Mouse (Mus musculus) forebrain, postnatal 0 days (tissue): ENCODE data around the gene Slc2a13. TPM values are rescaled to one million over a fixed set of nuclear protein-coding genes. Genes with fewer than 3 reads are reported as not detected.

Experiments used
- ATAC-seq: fragments of 200-750 bp; cut with Nextera tagmentation; 2 replicates; pipeline ENCODE4 v1.8.0; 2017; ENCODE audit warnings: mild to moderate bottlenecking, moderate library complexity
- DNase-seq: peaks from one replicate; pipeline ENCODE4 v3.0.0-alpha.2; 2015
- H3K27ac ChIP-seq: fragments of 300-500 bp; sonication (generic); 2 replicates; pipeline ENCODE4 v1.5.1; 2014; ENCODE audit warnings: low read depth, mild to moderate bottlenecking, antibody characterized with exemption, low read length, moderate library complexity, mixed read lengths
- H3K27me3 ChIP-seq: fragments of 300-500 bp; sonication (generic); 2 replicates; pipeline ENCODE4 v1.6.1; 2014; ENCODE audit warnings: mild to moderate bottlenecking, low read length, mixed read lengths; ENCODE audit not compliant: insufficient read depth
- H3K36me3 ChIP-seq: fragments of 300-500 bp; sonication (generic); 2 replicates; pipeline ENCODE4 v1.6.1; 2014; ENCODE audit warnings: mild to moderate bottlenecking, moderate library complexity; ENCODE audit not compliant: insufficient read depth
- H3K4me1 ChIP-seq: fragments of 300-500 bp; sonication (generic); 2 replicates; pipeline ENCODE4 v1.6.1; 2014; ENCODE audit warnings: antibody characterized with exemption; ENCODE audit not compliant: insufficient read depth
- H3K4me2 ChIP-seq: fragments of 300-500 bp; sonication (generic); 2 replicates; pipeline ENCODE4 v1.6.1; 2014; ENCODE audit warnings: low read depth, mild to moderate bottlenecking, moderate library complexity
- H3K4me3 ChIP-seq: fragments of 300-500 bp; sonication (generic); 2 replicates; pipeline ENCODE4 v1.5.1; 2014; ENCODE audit warnings: low read depth, low read length, mixed read lengths
- H3K9ac ChIP-seq: fragments of 300-500 bp; sonication (generic); 2 replicates; pipeline ENCODE4 v1.6.1; 2014; ENCODE audit warnings: mild to moderate bottlenecking
- H3K9me3 ChIP-seq: fragments of 300-500 bp; sonication (generic); 2 replicates; pipeline ENCODE4 v1.6.1; 2016; ENCODE audit warnings: low read length
- CTCF ChIP-seq: sonication (generic); IDR thresholded peaks from 2 replicates; pipeline ENCODE4 v1.5.1; 2016; ENCODE audit warnings: antibody characterized with exemption, control low read depth, low read depth
- WGBS: fragments of 180-500 bp; shearing (Covaris S2); extraction: QIAGEN DNeasy Blood & Tissue Kit; methylation state at CpG from one replicate; pipeline ENCODE4 v1.1.7; 2014; 5-methylcytosine and 5-hydroxymethylcytosine counted together
- polyA plus RNA-seq: library from polyadenylated mRNA; unstranded; fragments of >200 nt; fragmentation: Nextera tagmentation; extraction: Ambion mirVana; gene quantifications from 2 replicates; pipeline ENCODE4 v1.2.1, GENCODE M21; 2015
- total RNA-seq: library from RNA; depleted of rRNA; stranded (reverse); fragments of >200 nt; gene quantifications from 2 replicates; pipeline ENCODE4 v1.2.3, GENCODE M21; 2014

Gene Slc2a13
- total and polyA plus RNA-seq, 2 experiments from 2014 or later, result 2.7 to 27.3 TPM

- no peak overlapping the region for H3K27ac ChIP-seq
- no peaks in the 10 kb centered on the region for H3K9me3 ChIP-seq
- no peak for TF ChIP-seq CTCF
- H3K4me2 ChIP-seq, result no peak overlapping the region
- H3K9ac ChIP-seq, result no peak overlapping the region
- ATAC-seq (no peak), DNase-seq (no peak)
- no peak overlapping the region for H3K4me3 ChIP-seq
- 88% methylated on average over 5 of the region's 5 CpGs for WGBS
- no peaks in the 10 kb centered on the region for H3K27me3 ChIP-seq
- H3K36me3 ChIP-seq, result no peaks in the 10 kb centered on the region
- no peaks in the 10 kb centered on the region for H3K4me1 ChIP-seq
These were observed 24.2 kb upstream of the Slc2a13 start for GRCm38 (mm10) chr15:91597290-91597689.

GRCm38 (mm10) chr15:91574492-91574891 lies 1.4 kb upstream of the Slc2a13 start:
- Histone ChIP-seq H3K9ac (no peak overlapping the region), H3K27ac (no peak overlapping the region), H3K36me3 (no peaks in the 10 kb centered on the region), H3K4me2 (no peak overlapping the region), H3K4me3 (no peak overlapping the region), H3K4me1 (0 out of 2 replicates have a peak, but pooled peaks cover 3% of the 10 kb centered on the region), H3K27me3 (no peaks in the 10 kb centered on the region), H3K9me3 (no peaks in the 10 kb centered on the region)
- DNase-seq, result peak; percentile 92
- 29% methylated on average over 8 of the region's 8 CpGs for WGBS
- TF ChIP-seq CTCF, result peak; percentile 88
- no peak for ATAC-seq

DNA sequence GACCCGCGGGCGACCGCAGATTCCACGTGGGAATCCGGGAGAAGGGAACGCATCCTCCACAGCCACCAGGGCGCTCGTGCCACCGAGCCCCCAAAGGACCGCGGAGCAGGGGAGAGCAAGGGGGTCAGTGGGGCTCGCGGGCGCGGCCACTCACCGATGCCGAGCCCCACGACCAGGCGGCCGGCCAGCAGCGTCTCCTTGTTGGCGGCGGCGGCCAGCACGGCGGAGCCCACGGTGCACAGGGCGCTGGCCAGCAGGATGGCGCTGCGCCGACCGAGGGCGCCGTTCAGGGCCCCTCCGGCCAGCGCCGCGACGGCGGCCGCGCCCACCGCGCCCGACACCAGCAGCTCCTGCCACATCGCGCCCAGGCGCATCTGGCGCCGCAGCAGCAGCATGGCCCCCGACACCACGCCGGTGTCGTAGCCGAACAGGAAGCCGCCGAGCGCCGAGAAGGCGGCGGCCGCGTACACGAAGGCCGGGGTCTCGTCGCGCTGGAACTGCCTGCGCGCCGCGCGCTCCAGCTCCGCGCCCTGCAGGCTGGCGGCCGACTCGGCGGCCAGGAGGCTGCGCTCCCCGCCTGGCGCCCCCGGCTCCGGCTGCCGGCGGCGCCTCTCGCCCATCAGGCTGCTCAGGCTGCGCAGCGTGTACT lies 516 bp downstream of the Slc2a13 start:
- Histone ChIP-seq H3K4me2 (peak overlapping the region; percentile 93), H3K9me3 (no peaks in the 10 kb centered on the region), H3K4me1 (0 out of 2 replicates have a peak, but pooled peaks cover 3% of the 10 kb centered on the region), H3K36me3 (no peaks in the 10 kb centered on the region), H3K4me3 (peak overlapping the region; percentile 64), H3K27me3 (no peaks in the 10 kb centered on the region), H3K9ac (peak overlapping the region; percentile 84), H3K27ac (peak overlapping the region; percentile 74)
- DNase-seq (no peak), ATAC-seq (peak; percentile 87)
- no peak for TF ChIP-seq CTCF
- WGBS, result under 1% methylated on average over 76 of the region's 91 CpGs

DNA sequence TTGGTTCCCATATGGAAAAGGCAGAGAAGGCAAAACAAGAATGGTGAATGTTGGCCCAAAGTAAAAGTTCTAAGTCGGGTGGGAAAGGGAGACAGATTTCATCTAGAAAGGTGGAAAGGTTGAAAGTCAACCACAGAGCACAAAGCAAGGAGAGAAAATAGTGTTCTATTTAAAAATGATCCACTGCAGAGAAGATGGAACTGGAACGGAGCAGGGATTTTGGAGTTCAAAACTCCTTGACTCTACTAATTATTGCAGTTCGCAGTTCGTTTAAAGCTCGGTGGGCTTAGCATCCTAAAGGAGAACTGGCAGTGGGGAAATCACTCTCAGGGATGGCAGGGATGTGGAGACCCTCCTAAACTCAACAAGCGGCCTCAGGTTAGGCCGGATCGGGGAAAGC lies 1.1 kb downstream of the Slc2a13 start:
- peak; percentile 20 for DNase-seq
- WGBS, result 7% methylated on average over 8 of the region's 8 CpGs

GRCm38 (mm10) chr15:91566784-91567183 lies 6.3 kb downstream of the Slc2a13 start:
- Histone ChIP-seq H3K27me3 (no peaks in the 10 kb centered on the region), H3K4me3 (no peak overlapping the region), H3K9me3 (no peaks in the 10 kb centered on the region), H3K36me3 (no peaks in the 10 kb centered on the region), H3K4me1 (0 out of 2 replicates have a peak, but pooled peaks cover 5% of the 10 kb centered on the region), H3K9ac (no peak overlapping the region), H3K27ac (no peak overlapping the region), H3K4me2 (no peak overlapping the region)
- no peak for DNase-seq
- no peak for ATAC-seq
- 62% methylated on average over 8 of the region's 8 CpGs for WGBS
- no peak for TF ChIP-seq CTCF

More for the DNA sequence above, 1.1 kb downstream of the Slc2a13 start:
- H3K9me3 ChIP-seq, result no peaks in the 10 kb centered on the region
- H3K4me3 ChIP-seq, result peak overlapping the region; percentile 64
- no peak for TF ChIP-seq CTCF
- H3K27ac ChIP-seq, result no peak overlapping the region
- peak overlapping the region; percentile 84 for H3K9ac ChIP-seq
- 0 out of 2 replicates have a peak, but pooled peaks cover 3% of the 10 kb centered on the region for H3K4me1 ChIP-seq
- no peaks in the 10 kb centered on the region for H3K36me3 ChIP-seq
- no peaks in the 10 kb centered on the region for H3K27me3 ChIP-seq
- ATAC-seq, result no peak
- peak overlapping the region; percentile 93 for H3K4me2 ChIP-seq

- H3K4me1 ChIP-seq, result 0 out of 2 replicates have a peak, but pooled peaks cover 5% of the 10 kb centered on the region
- no peak overlapping the region for H3K4me2 ChIP-seq
- H3K27ac ChIP-seq, result no peak overlapping the region
- WGBS, result 94% methylated on average over 11 of the region's 11 CpGs
- H3K4me3 ChIP-seq, result no peak overlapping the region
- ATAC-seq, result no peak
- H3K9me3 ChIP-seq, result no peaks in the 10 kb centered on the region
- DNase-seq, result no peak
- no peak overlapping the region for H3K9ac ChIP-seq
- TF ChIP-seq CTCF, result no peak
- H3K27me3 ChIP-seq, result no peaks in the 10 kb centered on the region
- no peaks in the 10 kb centered on the region for H3K36me3 ChIP-seq
These were observed 7.9 kb downstream of the Slc2a13 start for GRCm38 (mm10) chr15:91565025-91565605.

DNA sequence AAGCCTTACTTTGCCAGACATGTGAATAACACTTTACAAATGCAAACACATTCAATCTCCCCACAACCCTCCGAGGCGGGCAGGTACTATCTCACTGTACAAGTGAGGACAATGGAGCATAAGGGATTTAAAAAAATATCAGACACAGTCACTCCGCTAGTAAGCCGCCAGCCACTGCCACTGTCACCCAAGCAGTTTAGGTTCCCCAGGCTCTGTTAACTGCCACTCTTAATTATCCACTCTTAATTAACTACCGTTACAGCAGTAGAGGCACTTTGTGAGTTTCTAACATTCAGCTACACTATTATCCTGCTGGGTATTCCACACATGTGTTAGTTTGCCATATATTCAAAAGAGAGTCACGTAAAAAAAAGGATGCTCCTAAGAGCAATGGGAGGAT lies 11.3 kb downstream of the Slc2a13 start:
- ATAC-seq (no peak), DNase-seq (no peak)
- no peak overlapping the region for H3K27ac ChIP-seq
- no peak overlapping the region for H3K4me2 ChIP-seq
- H3K4me1 ChIP-seq, result 0 out of 2 replicates have a peak, but pooled peaks cover 4% of the 10 kb centered on the region
- no peak overlapping the region for H3K4me3 ChIP-seq
- no peaks in the 10 kb centered on the region for H3K9me3 ChIP-seq
- H3K27me3 ChIP-seq, result no peaks in the 10 kb centered on the region
- TF ChIP-seq CTCF, result no peak
- no peaks in the 10 kb centered on the region for H3K36me3 ChIP-seq
- H3K9ac ChIP-seq, result no peak overlapping the region
- WGBS, result 46% methylated on average over 6 of the region's 6 CpGs
